Mouse (Mus musculus): ENCODE measurements around the gene Sp8. TPM values are rescaled to one million over a fixed set of nuclear protein-coding genes. Genes with fewer than 3 reads are reported as not detected.

Sp8 gene
- not detected for total RNA-seq (2021)
- long read RNA-seq, experiment 1, result 0 reads
- long read RNA-seq, experiment 2, result 0 reads

- no peak for DNase-seq (ENCODE audit: low spot score in 2 of 2)
Measured at GRCm38 (mm10) chr12:118846221-118846620, at the start of gene Sp8. Sp8 (plus strand) TSS chr12:118846329.

GRCm38 (mm10) chr12:118811328-118811961, 34.7 kb upstream of the Sp8 start:
- no peak for DNase-seq (ENCODE audit: low spot score in 2 of 2)

GRCm38 (mm10) chr12:118814561-118814960, 31.6 kb upstream of the Sp8 start:
- no peak for DNase-seq (ENCODE audit: low spot score in 2 of 2)

- no peak for DNase-seq (ENCODE audit: low spot score in 2 of 2)
Measured at GRCm38 (mm10) chr12:118816156-118816555, 30.0 kb upstream of the Sp8 start.

- no peak for DNase-seq (ENCODE audit: low spot score in 2 of 2)
Measured at GRCm38 (mm10) chr12:118829881-118830280, 16.2 kb upstream of the Sp8 start.

GRCm38 (mm10) chr12:118836411-118837341, 9.5 kb upstream of the Sp8 start:
- peak; percentile 39 to 53 for DNase-seq (ENCODE audit: low spot score in 2 of 2)

- DNase-seq (ENCODE audit: low spot score in 2 of 2), result no peak
Measured at GRCm38 (mm10) chr12:118837361-118837760, 8.8 kb upstream of the Sp8 start.

GRCm38 (mm10) chr12:118838260-118838659, 7.9 kb upstream of the Sp8 start:
- DNase-seq (ENCODE audit: low spot score in 2 of 2), result no peak

GRCm38 (mm10) chr12:118839398-118839797, 6.7 kb upstream of the Sp8 start:
- DNase-seq (ENCODE audit: low spot score in 2 of 2), result no peak

- DNase-seq (ENCODE audit: low spot score in 2 of 2), result no peak
Measured at GRCm38 (mm10) chr12:118840301-118840700, 5.8 kb upstream of the Sp8 start.

- DNase-seq (ENCODE audit: low spot score in 2 of 2), result no peak
Measured at GRCm38 (mm10) chr12:118840861-118841260, 5.3 kb upstream of the Sp8 start.

- DNase-seq (ENCODE audit: low spot score in 2 of 2), result no peak
Measured at GRCm38 (mm10) chr12:118841381-118841922, 4.7 kb upstream of the Sp8 start.

- no peak for DNase-seq (ENCODE audit: low spot score in 2 of 2)
Measured at GRCm38 (mm10) chr12:118841971-118842550, 4.1 kb upstream of the Sp8 start.

GRCm38 (mm10) chr12:118842671-118843411, 3.3 kb upstream of the Sp8 start:
- no peak for DNase-seq (ENCODE audit: low spot score in 2 of 2)

GRCm38 (mm10) chr12:118844111-118844510, 2.0 kb upstream of the Sp8 start:
- DNase-seq (ENCODE audit: low spot score in 2 of 2), result no peak

- no peak for DNase-seq (ENCODE audit: low spot score in 2 of 2)
Measured at GRCm38 (mm10) chr12:118844841-118845240, 1.3 kb upstream of the Sp8 start.

- DNase-seq (ENCODE audit: low spot score in 2 of 2), result no peak
Measured at GRCm38 (mm10) chr12:118845351-118845750, 778 bp upstream of the Sp8 start.

GRCm38 (mm10) chr12:118846649-118847321, 656 bp downstream of the Sp8 start:
- peak in 1 of 2 experiments; percentile 13 for DNase-seq (ENCODE audit: low spot score in 2 of 2)

GRCm38 (mm10) chr12:118847381-118847780, 1.3 kb downstream of the Sp8 start:
- no peak for DNase-seq (ENCODE audit: low spot score in 2 of 2)

- DNase-seq (ENCODE audit: low spot score in 2 of 2), result no peak
Measured at GRCm38 (mm10) chr12:118847861-118848495, 1.8 kb downstream of the Sp8 start.

Data from adrenal gland, adult 18-20 months (tissue).